Mouse (Mus musculus): Measurements from ENCODE around the gene Uchl4. TPM values are rescaled to one million over a fixed set of nuclear protein-coding genes. Genes with fewer than 3 reads are reported as not detected.
A peak's percentile ranks its signal among the peaks of the same experiment; 100 is the strongest.
"Not testable (repeated sequence)": the region's sequence is repeated elsewhere in the genome, so short reads cannot be mapped to it uniquely, and the experiment has no call there.

Uchl4 gene
- 0.80 and 0.96 TPM in 2 replicates for polyA plus RNA-seq (2015; fragmentation: Nextera tagmentation; extraction: Ambion mirVana)

DNA sequence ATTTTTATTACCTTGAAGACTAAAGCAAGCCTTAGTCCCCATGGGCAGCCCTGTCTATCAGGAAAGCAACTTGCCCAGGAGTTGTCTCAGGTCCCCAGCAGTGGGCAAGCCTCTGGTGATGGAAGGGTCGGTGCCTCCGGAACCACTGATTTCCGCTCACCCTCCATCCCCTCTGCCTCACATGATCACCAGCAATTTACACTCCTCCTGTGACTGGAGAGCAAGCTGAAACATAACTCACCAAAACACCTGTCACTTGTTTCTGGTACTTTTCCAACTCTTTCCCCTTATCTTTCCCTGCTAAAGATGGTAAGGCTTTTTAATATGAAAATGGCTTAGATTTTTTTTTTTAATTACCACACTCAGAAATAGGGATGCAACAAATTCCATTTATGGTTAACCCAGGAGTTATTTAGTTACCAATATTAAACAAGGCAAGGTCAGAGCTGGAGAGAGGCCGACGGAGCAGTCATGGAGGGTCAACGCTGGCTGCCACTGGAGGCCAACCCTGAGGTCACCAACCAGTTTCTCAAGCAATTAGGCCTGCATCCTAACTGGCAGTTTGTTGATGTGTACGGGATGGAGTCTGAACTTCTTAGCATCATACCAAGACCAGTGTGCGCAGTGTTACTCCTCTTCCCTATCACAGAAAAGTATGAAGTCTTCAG, at the start of gene Uchl4:
TSS of gene Uchl4 (plus strand) at position 434 of the 668 bp plus-strand sequence.
- Histone ChIP-seq H3K36me3 (ENCODE audit: control insufficient read depth, insufficient read depth) (no peaks in the 10 kb centered on the region), H3K9me3 (replicated peaks; ENCODE audit: control insufficient read depth, low read length) (no peaks in the 10 kb centered on the region), H3K27ac (ENCODE audit: low read length) (no peak within 1 kb of the TSS), H3K4me1 (ENCODE audit: control insufficient read depth, low read depth, low read length) (no peaks in the 10 kb centered on the region; the same call in 1 of the 2 replicates), H3K4me2 (ENCODE audit: low read depth, low read length) (no peak within 1 kb of the TSS), H3K27me3 (ENCODE audit: control insufficient read depth, insufficient read depth, low read depth, low read length) (no peaks in the 10 kb centered on the region), H3K4me3 (ENCODE audit: low read depth, low read length) (no peak within 1 kb of the TSS), H3K9ac (ENCODE audit: low read depth, low read length) (no peak within 1 kb of the TSS)
- 67% methylated on average over 8 of the region's 8 CpGs for WGBS (ENCODE audit: insufficient replicate concordance)
- ATAC-seq (ENCODE audit: low read depth): no peak

DNA sequence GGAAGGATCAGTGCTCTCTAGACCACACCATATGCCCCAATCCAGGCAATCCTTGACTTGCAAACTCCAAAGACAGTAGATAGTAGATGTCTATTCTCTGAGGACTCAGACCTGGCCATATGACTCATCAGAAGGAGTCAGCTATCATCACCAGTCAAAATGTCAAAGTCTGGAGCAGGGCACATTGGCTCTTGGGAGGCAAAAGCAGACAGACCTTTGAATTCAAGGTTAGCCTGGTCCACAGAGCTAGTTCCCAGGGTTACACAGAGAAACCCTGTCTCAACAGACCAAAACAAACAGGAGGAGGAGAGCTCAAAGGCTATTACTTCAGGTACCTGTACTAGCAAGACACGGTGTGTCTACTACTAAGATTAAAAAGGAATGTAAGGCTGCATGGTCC, 41.1 kb upstream of the Uchl4 start:
- H3K9ac ChIP-seq (ENCODE audit: low read depth, low read length): no peak overlapping the region
- H3K4me1 ChIP-seq (ENCODE audit: control insufficient read depth, low read depth, low read length): no peaks in the 10 kb centered on the region
- no peak overlapping the region for H3K27ac ChIP-seq (ENCODE audit: low read length)
- no peak overlapping the region for H3K4me2 ChIP-seq (ENCODE audit: low read depth, low read length)
- H3K36me3 ChIP-seq (ENCODE audit: control insufficient read depth, insufficient read depth): no peaks in the 10 kb centered on the region
- H3K27me3 ChIP-seq (ENCODE audit: control insufficient read depth, insufficient read depth, low read depth, low read length): no peaks in the 10 kb centered on the region
- ATAC-seq (ENCODE audit: low read depth): no peak
- 69% methylated on average over 1 of the region's 1 CpGs for WGBS (ENCODE audit: insufficient replicate concordance)
- no peak overlapping the region for H3K4me3 ChIP-seq (ENCODE audit: low read depth, low read length)
- no peaks in the 10 kb centered on the region for H3K9me3 ChIP-seq (replicated peaks; ENCODE audit: control insufficient read depth, low read length)

DNA sequence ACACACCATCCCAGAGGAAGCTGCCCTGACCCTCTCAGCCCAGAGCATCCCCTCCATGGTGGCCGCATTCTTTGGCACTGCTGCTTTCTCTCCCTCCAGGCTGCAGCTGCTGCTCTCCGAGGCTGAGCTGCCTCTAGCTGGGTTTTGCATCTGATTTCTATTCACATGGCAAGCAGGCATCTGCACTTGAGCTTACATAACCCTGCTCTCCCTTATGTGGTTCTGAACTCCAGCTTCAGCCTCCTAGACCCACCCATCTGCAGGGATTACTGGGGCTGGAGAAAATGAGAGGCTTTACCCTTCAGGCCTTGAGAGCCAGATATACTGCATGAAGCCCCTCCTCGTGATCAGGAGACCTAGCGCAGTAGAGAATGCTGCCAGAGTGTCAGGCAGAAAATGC, 39.4 kb upstream of the Uchl4 start:
- Histone ChIP-seq H3K9ac (ENCODE audit: low read depth, low read length) (no peak overlapping the region), H3K4me1 (ENCODE audit: control insufficient read depth, low read depth, low read length) (no peaks in the 10 kb centered on the region; the same call in 1 of the 2 replicates), H3K4me2 (ENCODE audit: low read depth, low read length) (no peak overlapping the region), H3K9me3 (replicated peaks; ENCODE audit: control insufficient read depth, low read length) (no peaks in the 10 kb centered on the region), H3K4me3 (ENCODE audit: low read depth, low read length) (no peak overlapping the region), H3K36me3 (ENCODE audit: control insufficient read depth, insufficient read depth) (no peaks in the 10 kb centered on the region), H3K27ac (ENCODE audit: low read length) (no peak overlapping the region), H3K27me3 (ENCODE audit: control insufficient read depth, insufficient read depth, low read depth, low read length) (no peaks in the 10 kb centered on the region)
- 65% methylated on average over 4 of the region's 4 CpGs for WGBS (ENCODE audit: insufficient replicate concordance)
- no peak for ATAC-seq (ENCODE audit: low read depth)

DNA sequence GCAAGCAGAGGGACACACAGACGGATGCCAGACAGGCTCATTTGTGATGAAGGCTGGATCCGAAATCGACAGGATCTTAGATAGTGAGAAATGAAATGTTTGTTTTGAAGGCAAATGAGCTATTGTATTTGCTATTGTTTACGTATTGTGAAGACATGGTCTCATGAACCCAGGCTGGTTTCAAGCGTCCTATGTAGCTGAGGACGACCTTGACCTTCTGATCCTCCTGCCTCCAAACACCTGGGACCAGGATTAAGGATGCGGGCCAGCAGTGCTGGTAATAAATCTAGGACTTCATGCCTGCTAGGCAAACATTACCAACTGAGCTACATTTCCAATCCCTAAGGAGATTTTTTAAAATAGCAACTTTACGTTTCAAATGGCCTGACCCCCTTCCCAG, 37.5 kb upstream of the Uchl4 start:
- Histone ChIP-seq H3K36me3 (ENCODE audit: control insufficient read depth, insufficient read depth) (no peaks in the 10 kb centered on the region), H3K4me3 (ENCODE audit: low read depth, low read length) (no peak overlapping the region), H3K4me2 (ENCODE audit: low read depth, low read length) (no peak overlapping the region), H3K9ac (ENCODE audit: low read depth, low read length) (no peak overlapping the region), H3K9me3 (replicated peaks; ENCODE audit: control insufficient read depth, low read length) (no peaks in the 10 kb centered on the region), H3K27me3 (ENCODE audit: control insufficient read depth, insufficient read depth, low read depth, low read length) (no peaks in the 10 kb centered on the region), H3K4me1 (ENCODE audit: control insufficient read depth, low read depth, low read length) (no peaks in the 10 kb centered on the region; the same call in 1 of the 2 replicates), H3K27ac (ENCODE audit: low read length) (no peak overlapping the region)
- no peak for ATAC-seq (ENCODE audit: low read depth)
- 67% methylated on average over 8 of the region's 8 CpGs for WGBS (ENCODE audit: insufficient replicate concordance)

DNA sequence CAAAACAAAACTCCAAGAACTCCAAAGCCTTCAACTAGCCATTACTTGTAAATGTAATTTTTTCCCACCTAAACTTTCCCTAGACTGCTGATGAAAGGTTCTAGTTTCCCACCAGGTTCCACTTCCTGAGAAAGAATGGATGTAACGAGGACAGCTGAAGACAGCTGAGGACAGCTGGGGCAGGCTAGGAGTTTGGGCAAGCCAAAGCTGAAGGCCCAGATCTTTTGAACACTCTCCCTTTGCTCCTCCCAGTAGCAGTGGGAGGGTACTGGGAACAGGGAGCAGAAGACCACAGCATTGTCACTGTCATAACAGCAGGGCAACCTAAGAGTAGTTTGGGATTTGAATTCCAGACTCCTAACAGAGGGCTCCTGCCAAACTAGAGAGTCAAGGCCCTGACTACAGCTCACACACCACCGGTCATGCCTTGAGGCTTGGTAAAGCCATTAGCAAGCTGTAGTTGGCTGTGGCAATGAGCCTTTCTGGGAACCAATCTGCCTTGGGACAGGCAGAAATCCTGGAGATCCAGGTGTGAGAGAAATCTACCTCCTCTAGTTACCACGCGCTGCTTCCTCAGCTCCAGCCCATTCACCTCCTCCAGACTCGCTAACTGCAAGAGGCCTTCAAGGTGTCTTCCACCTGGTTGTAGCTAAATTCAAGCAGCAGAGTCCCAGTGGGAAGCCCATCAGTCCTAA, 36.8 kb upstream of the Uchl4 start:
- ATAC-seq (ENCODE audit: low read depth): no peak
- H3K9ac ChIP-seq (ENCODE audit: low read depth, low read length): no peak overlapping the region
- 78% methylated on average over 5 of the region's 5 CpGs for WGBS (ENCODE audit: insufficient replicate concordance)
- no peaks in the 10 kb centered on the region for H3K9me3 ChIP-seq (replicated peaks; ENCODE audit: control insufficient read depth, low read length)
- H3K4me1 ChIP-seq (ENCODE audit: control insufficient read depth, low read depth, low read length): no peaks in the 10 kb centered on the region; the same call in 1 of the 2 replicates
- H3K4me3 ChIP-seq (ENCODE audit: low read depth, low read length): no peak overlapping the region
- no peaks in the 10 kb centered on the region for H3K27me3 ChIP-seq (ENCODE audit: control insufficient read depth, insufficient read depth, low read depth, low read length)
- H3K27ac ChIP-seq (ENCODE audit: low read length): no peak overlapping the region
- H3K4me2 ChIP-seq (ENCODE audit: low read depth, low read length): no peak overlapping the region
- H3K36me3 ChIP-seq (ENCODE audit: control insufficient read depth, insufficient read depth): no peaks in the 10 kb centered on the region

DNA sequence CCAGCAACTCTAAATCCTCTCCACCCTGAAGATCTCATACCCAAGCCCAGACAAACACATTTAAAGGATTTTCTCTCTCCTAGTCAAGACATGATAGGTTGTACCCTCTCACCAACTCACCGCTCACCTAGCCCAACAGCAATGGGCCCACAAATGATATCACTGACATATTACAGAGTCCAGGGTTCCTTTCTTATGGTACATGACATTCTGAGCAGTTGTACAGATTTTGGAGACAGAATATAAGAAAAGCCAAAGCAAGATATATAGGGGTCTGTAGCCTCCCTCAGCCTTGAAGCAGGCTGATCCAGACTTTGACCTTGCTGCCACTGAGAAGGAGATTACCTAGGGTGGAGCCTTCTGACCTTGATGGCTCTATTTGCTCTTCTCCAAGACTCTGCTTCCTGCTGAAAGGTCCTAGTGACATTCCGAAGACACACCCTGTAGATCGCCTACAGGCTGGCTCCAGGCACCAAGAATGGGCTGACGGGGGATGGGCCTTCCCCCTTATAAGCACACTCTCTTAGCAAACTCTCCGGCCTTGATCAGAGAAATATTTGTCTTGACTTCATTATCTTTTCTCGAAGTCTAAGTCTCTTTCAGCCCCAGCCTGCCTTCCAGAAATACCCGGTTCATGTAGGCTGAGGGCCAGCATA, 36.1 kb upstream of the Uchl4 start:
- H3K4me1 ChIP-seq (ENCODE audit: control insufficient read depth, low read depth, low read length); H3K27ac ChIP-seq (ENCODE audit: low read length); H3K36me3 ChIP-seq (ENCODE audit: control insufficient read depth, insufficient read depth); H3K9ac ChIP-seq (ENCODE audit: low read depth, low read length); H3K9me3 ChIP-seq (replicated peaks; ENCODE audit: control insufficient read depth, low read length); ATAC-seq (ENCODE audit: low read depth); H3K27me3 ChIP-seq (ENCODE audit: control insufficient read depth, insufficient read depth, low read depth, low read length); H3K4me2 ChIP-seq (ENCODE audit: low read depth, low read length); H3K4me3 ChIP-seq (ENCODE audit: low read depth, low read length): not testable (repeated sequence)
- WGBS (ENCODE audit: insufficient replicate concordance): 71% methylated on average over 7 of the region's 7 CpGs

DNA sequence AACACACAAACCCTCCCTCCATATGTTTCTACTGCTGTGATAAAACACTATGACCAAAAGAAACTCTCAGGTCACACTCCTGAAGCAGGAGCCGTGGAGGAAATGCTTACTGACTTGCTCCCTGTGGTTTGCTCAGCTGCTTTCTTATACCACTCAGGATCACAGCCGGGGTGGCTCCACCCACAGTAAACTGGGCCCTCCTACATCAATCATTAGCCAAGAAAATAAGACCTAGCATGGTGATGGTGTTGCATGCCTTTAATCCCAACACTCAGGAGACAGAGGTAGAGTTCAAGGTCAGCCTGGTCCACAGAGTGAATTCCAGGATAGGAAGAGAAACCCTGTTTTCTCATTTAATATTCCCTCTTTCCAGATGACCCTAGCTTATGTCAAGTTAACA, 35.1 kb upstream of the Uchl4 start:
- no peaks in the 10 kb centered on the region for H3K9me3 ChIP-seq (replicated peaks; ENCODE audit: control insufficient read depth, low read length)
- H3K4me1 ChIP-seq (ENCODE audit: control insufficient read depth, low read depth, low read length): no peaks in the 10 kb centered on the region; the same call in 1 of the 2 replicates
- no peak overlapping the region for H3K4me2 ChIP-seq (ENCODE audit: low read depth, low read length)
- no peak overlapping the region for H3K27ac ChIP-seq (ENCODE audit: low read length)
- ATAC-seq (ENCODE audit: low read depth): no peak
- no peaks in the 10 kb centered on the region for H3K36me3 ChIP-seq (ENCODE audit: control insufficient read depth, insufficient read depth)
- no peaks in the 10 kb centered on the region for H3K27me3 ChIP-seq (ENCODE audit: control insufficient read depth, insufficient read depth, low read depth, low read length)
- no peak overlapping the region for H3K4me3 ChIP-seq (ENCODE audit: low read depth, low read length)
- 53% methylated on average over 2 of the region's 2 CpGs for WGBS (ENCODE audit: insufficient replicate concordance)
- H3K9ac ChIP-seq (ENCODE audit: low read depth, low read length): no peak overlapping the region

DNA sequence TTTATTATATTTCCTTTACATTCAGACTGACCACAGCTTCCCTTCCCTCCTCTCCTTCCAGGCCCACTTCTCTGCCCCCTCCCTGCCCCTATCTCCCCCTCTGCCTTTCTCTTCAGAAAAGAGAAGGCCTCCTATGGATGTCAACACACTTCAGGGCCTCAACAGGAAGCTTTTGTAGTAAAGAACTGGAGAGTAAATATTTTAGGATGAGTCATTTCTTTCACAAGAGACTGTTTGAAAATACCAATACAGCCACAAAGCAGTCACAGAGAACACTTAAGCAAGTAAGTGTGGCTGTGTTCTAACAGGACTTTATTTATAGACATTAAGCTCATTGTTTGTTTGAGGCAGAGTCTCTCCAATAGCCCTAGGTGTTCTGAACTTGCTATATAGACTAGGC, 32.7 kb upstream of the Uchl4 start:
- Histone ChIP-seq H3K4me1 (ENCODE audit: control insufficient read depth, low read depth, low read length) (no peaks in the 10 kb centered on the region; the same call in 1 of the 2 replicates), H3K27me3 (ENCODE audit: control insufficient read depth, insufficient read depth, low read depth, low read length) (no peaks in the 10 kb centered on the region), H3K9me3 (replicated peaks; ENCODE audit: control insufficient read depth, low read length) (no peaks in the 10 kb centered on the region), H3K27ac (ENCODE audit: low read length) (peak overlapping the region; percentile 54), H3K4me3 (ENCODE audit: low read depth, low read length) (no peak overlapping the region), H3K9ac (ENCODE audit: low read depth, low read length) (no peak overlapping the region), H3K4me2 (ENCODE audit: low read depth, low read length) (no peak overlapping the region), H3K36me3 (ENCODE audit: control insufficient read depth, insufficient read depth) (no peaks in the 10 kb centered on the region)
- ATAC-seq (ENCODE audit: low read depth): no peak

DNA sequence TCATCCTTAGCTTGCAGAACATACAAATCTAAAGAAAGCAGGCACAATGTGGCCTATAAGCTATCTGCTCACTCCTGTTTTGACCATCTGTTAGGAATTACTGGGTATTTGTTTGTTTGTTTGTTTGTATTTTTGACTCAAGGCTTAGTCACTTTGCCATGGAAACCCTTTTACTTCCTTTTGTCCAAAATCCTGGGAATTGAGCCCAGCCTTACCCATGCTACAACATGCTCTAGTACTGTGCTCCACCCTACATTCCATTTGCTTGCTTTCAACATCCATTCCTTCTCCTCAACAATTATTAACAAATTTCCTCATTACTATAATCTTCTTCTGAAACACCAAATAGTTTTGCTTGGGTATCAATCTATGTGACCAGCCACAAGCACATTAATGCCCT, 32.1 kb upstream of the Uchl4 start:
- H3K27ac ChIP-seq (ENCODE audit: low read length): peak overlapping the region; percentile 54; the same call in 1 of the 2 replicates

More for the DNA sequence above, 32.1 kb upstream of the Uchl4 start:
- Histone ChIP-seq H3K4me2 (ENCODE audit: low read depth, low read length) (no peak overlapping the region), H3K4me1 (ENCODE audit: control insufficient read depth, low read depth, low read length) (no peaks in the 10 kb centered on the region; the same call in 1 of the 2 replicates), H3K27me3 (ENCODE audit: control insufficient read depth, insufficient read depth, low read depth, low read length) (no peaks in the 10 kb centered on the region), H3K9ac (ENCODE audit: low read depth, low read length) (no peak overlapping the region), H3K36me3 (ENCODE audit: control insufficient read depth, insufficient read depth) (no peaks in the 10 kb centered on the region), H3K4me3 (ENCODE audit: low read depth, low read length) (no peak overlapping the region), H3K9me3 (replicated peaks; ENCODE audit: control insufficient read depth, low read length) (no peaks in the 10 kb centered on the region)
- no peak for ATAC-seq (ENCODE audit: low read depth)
